Mouse (Mus musculus) hindbrain, embryonic 15.5 days (tissue): ENCODE results near the gene Itih5. TPM values are rescaled to one million over a fixed set of nuclear protein-coding genes. Genes with fewer than 3 reads are reported as not detected.

Experiments used
- ATAC-seq: fragments of 200-750 bp; cut with Nextera tagmentation; 2 replicates; pipeline ENCODE4 v1.8.0; 2017; ENCODE audit warnings: low read depth, moderate number of reproducible peaks, moderate TSS enrichment; ENCODE audit not compliant: low FRiP score
- H3K27ac ChIP-seq: fragments of 300-500 bp; sonication (generic); replicated peaks from 2 replicates; pipeline ENCODE4 v1.5.1; 2015; ENCODE audit warnings: mild to moderate bottlenecking, inconsistent platforms
- H3K27me3 ChIP-seq: fragments of 300-500 bp; sonication (generic); 2 replicates; pipeline ENCODE4 v1.6.1; 2015; ENCODE audit warnings: control low read depth, inconsistent platforms
- H3K36me3 ChIP-seq: fragments of 300-500 bp; sonication (generic); 2 replicates; pipeline ENCODE4 v1.6.1; 2015; ENCODE audit warnings: control low read depth, inconsistent platforms
- H3K4me1 ChIP-seq: fragments of 300-500 bp; sonication (generic); replicated peaks from 2 replicates; pipeline ENCODE4 v1.6.1; 2015; ENCODE audit warnings: control low read depth, inconsistent platforms
- H3K4me2 ChIP-seq: fragments of 300-500 bp; sonication (generic); 2 replicates; pipeline ENCODE4 v1.6.1; 2015; ENCODE audit warnings: moderate library complexity, mild to moderate bottlenecking, inconsistent platforms
- H3K4me3 ChIP-seq: fragments of 300-500 bp; sonication (generic); 2 replicates; pipeline ENCODE4 v1.5.1; 2015; ENCODE audit warnings: mild to moderate bottlenecking, inconsistent platforms
- H3K9ac ChIP-seq: fragments of 300-500 bp; sonication (generic); 2 replicates; pipeline ENCODE4 v1.6.1; 2015; ENCODE audit warnings: inconsistent platforms
- H3K9me3 ChIP-seq: fragments of 300-500 bp; sonication (generic); 2 replicates; pipeline ENCODE4 v1.6.1; 2016; ENCODE audit warnings: control low read depth, inconsistent platforms
- WGBS: fragments of 180-500 bp; shearing (Covaris S2); methylation state at CpG from one replicate; pipeline ENCODE4 v1.1.7; 2015; 5-methylcytosine and 5-hydroxymethylcytosine counted together
- polyA plus RNA-seq: library from polyadenylated mRNA; unstranded; fragments of >200 nt; fragmentation: Nextera tagmentation; extraction: Ambion mirVana; gene quantifications from 2 replicates; pipeline ENCODE4 v1.2.1, GENCODE M21; 2015

Itih5 gene
- polyA plus RNA-seq, 1 experiment from 2014 or later = 8.6 TPM

DNA sequence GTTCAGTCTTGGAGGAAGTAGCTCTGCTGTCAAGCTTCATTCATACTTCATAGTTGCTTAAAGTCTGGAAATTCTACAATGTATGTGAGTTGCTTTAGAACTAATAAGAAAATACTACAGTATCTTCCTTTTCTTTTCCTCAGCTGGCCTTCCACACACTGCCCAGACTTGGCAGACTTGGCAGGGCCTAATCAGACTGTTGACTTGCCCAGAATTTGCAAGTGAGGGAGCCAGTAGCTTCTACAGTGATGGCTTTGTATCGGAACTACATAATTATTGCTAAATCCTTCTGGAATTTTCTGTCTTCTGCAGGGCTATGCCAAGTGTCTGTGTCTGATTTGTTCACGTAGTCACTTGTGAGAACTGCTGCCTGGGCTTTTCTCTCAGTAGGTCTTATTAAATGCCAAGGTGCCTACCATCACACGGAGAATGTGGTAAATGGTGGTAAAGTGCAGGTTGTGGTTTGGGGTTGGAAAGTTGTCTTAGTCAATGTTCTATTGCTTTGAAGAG lies 120.2 kb downstream of the Itih5 start:
- 87% methylated on average over 3 of the region's 3 CpGs for WGBS
- Histone ChIP-seq H3K27ac (no peak overlapping the region), H3K4me2 (no peak overlapping the region), H3K9ac (no peak overlapping the region), H3K27me3 (no peaks in the 10 kb centered on the region), H3K9me3 (no peaks in the 10 kb centered on the region), H3K4me3 (no peak overlapping the region), H3K4me1 (peaks cover 9% of the 10 kb centered on the region), H3K36me3 (no peaks in the 10 kb centered on the region)
- no peak for ATAC-seq

DNA sequence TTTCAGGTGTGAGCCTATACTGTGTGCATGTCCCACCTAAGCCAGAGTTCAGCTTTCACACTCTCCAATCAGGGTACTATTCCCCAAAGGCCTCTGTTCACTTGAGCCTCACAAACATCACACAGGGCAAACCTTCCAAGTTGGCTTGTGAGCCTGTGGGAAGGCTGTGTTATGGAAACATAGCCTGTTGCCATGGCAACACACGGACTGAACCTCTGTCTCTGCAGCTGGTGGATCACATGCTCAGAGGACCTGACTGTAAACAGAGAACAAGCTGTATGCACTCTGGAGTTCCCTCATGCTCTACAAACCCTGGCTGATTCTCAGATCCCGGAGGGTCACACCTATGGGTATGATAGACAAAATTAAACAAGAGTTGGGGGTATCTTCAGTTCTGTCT lies 122.8 kb downstream of the Itih5 start:
- Histone ChIP-seq H3K27me3 (no peaks in the 10 kb centered on the region), H3K4me1 (peaks cover 9% of the 10 kb centered on the region), H3K9me3 (no peaks in the 10 kb centered on the region), H3K4me2 (no peak overlapping the region), H3K4me3 (no peak overlapping the region), H3K36me3 (no peaks in the 10 kb centered on the region), H3K9ac (no peak overlapping the region), H3K27ac (peak overlapping the region; percentile 53; the same call in 1 of the 2 replicates)
- WGBS = 37% methylated on average over 2 of the region's 2 CpGs
- peak; percentile 94 for ATAC-seq

DNA sequence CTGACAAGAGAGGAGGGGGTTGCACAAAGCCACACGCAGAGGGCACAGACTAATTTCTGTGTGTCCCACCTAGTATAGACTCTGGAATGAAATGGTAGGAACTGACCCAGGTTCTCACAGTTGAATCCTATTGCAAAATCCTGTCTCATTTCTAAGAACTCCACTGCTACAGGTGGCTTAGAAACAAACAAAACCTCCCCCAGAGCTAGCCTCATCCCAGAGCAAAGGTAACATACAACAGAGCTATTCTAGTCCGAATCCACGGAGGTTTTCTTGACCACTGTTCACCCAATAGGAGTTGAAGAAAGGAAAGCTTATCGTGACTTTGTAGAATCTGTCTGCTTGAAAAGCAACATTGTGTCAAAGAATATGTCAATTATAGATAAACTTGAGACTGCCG lies 130.3 kb downstream of the Itih5 start:
- Histone ChIP-seq H3K27me3 (peaks cover 15% of the 10 kb centered on the region), H3K27ac (no peak overlapping the region), H3K9me3 (no peaks in the 10 kb centered on the region), H3K4me3 (no peak overlapping the region), H3K4me1 (peaks cover 6% of the 10 kb centered on the region; the same call in 1 of the 2 replicates), H3K4me2 (no peak overlapping the region), H3K9ac (no peak overlapping the region), H3K36me3 (no peaks in the 10 kb centered on the region)
- no peak for ATAC-seq
- 44% methylated on average over 5 of the region's 5 CpGs for WGBS

DNA sequence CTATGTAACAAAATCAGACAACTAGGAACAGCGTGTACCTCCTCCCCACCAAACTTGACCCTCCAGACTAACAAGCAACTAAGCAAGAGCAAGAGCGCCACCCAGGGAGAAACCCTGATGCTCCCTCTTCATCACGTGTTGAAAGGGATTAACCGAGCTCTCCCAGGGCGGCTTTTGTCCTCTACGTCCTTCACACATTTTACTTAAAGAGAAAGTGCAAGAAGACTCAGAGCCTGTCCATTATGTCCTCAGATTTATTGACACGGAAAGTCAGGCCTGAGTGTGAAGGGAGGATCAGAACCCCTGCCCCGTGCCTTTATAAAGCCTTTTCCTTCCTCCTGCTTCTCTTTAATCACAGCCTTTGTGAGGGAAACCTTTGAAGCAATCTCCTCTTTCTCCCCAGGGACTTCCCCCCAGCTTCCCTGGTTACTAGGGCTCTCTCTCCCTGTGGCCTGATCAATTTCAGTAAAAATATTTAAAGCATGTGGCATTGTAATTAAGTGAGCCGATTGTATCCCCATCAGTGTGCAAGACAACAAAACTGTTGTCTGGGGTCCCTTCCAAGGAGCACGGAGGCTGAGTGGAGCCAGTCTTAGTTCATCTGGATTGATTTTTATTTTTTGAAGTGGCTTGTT lies 131.4 kb downstream of the Itih5 start:
- H3K4me1 ChIP-seq = peaks cover 6% of the 10 kb centered on the region; the same call in 1 of the 2 replicates
- no peak overlapping the region for H3K9ac ChIP-seq
- H3K36me3 ChIP-seq = no peaks in the 10 kb centered on the region
- H3K27ac ChIP-seq = no peak overlapping the region
- no peaks in the 10 kb centered on the region for H3K9me3 ChIP-seq
- ATAC-seq = no peak
- no peak overlapping the region for H3K4me3 ChIP-seq
- 6% methylated on average over 10 of the region's 10 CpGs for WGBS
- peaks cover 15% of the 10 kb centered on the region for H3K27me3 ChIP-seq
- no peak overlapping the region for H3K4me2 ChIP-seq

DNA sequence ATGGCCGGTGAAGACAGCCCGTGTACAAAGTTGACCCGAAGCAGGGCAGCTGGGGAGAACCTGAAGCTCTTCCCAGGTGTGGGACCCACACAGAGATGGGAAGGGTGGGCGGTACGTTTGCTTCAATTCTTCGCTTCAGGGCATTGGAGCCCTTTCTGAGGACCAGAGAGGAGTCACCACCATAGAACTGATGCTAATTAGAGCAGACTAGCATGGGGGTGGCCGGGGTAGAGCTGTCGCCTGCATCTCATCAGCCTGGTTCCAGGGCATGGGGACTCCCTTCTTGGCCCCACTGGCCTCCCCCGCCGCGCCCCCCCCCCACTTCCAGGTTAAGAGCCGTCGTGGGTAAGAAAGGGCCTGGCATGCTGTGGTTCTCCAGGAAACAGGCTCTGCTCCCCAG lies 132.6 kb downstream of the Itih5 start:
- Histone ChIP-seq H3K36me3 (no peaks in the 10 kb centered on the region), H3K27ac (no peak overlapping the region), H3K9me3 (no peaks in the 10 kb centered on the region), H3K4me3 (no peak overlapping the region), H3K4me2 (no peak overlapping the region), H3K4me1 (peaks cover 6% of the 10 kb centered on the region; the same call in 1 of the 2 replicates), H3K27me3 (peaks cover 15% of the 10 kb centered on the region), H3K9ac (no peak overlapping the region)
- no peak for ATAC-seq
- WGBS = 23% methylated on average over 11 of the region's 13 CpGs

DNA sequence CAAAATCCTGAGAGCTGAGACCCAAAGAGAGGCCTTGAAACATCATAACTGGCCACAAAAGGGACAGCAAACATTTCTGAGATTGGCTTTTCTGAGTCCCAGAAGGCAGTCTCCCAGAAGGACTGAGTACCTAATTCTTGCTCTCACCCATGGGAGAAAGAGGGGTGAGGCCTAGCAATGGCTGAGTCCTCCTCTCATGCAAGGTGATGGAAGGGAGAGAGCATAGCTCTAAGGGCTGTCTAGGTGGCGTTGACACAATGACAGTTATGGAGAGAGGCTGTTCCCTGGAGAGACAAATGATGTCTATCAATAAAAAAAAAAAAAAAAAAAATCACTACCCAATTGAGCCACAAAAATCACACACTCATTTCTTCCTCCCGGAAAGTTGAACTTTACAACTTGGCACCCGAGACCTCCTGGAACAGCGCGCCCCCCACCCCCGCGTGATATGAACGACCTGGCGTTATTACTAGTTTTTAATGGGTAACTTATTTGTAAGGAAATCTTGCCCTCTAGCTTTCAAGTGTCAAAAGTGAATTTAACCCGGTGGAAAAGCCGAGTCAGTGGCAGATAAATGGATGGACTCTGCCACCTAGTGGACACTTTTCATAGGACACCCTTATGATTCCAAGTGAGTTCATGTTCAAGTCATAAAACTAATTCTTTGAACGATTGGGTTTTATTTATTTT lies 134.9 kb downstream of the Itih5 start:
- Histone ChIP-seq H3K27ac (no peak overlapping the region), H3K4me2 (peak overlapping the region; percentile 36), H3K4me3 (no peak overlapping the region), H3K9me3 (no peaks in the 10 kb centered on the region), H3K27me3 (peaks cover 11% of the 10 kb centered on the region), H3K36me3 (no peaks in the 10 kb centered on the region), H3K9ac (no peak overlapping the region), H3K4me1 (peaks cover 6% of the 10 kb centered on the region; the same call in 1 of the 2 replicates)
- WGBS = 15% methylated on average over 12 of the region's 12 CpGs
- peak; percentile 65; the same call in 1 of the 2 replicates for ATAC-seq

DNA sequence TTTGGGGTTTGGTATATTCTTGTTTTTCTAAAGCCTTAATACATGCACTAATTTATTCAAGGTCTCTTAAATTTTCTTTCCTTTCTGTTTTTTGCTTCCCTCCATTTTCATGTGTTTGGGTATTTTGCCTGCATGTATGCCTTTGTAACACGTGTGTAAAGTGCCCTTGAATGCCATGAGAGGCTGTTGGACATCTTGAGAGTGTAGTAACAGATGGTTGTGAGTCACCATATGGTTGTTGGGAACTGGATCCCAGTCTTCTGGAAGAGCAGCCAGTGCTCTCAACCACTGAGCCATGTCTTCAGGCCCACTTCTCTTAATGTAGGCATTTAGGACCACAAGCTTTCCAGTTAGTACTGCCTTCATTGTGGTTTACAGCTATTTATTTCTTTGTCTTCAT lies 135.5 kb downstream of the Itih5 start:
- no peak for ATAC-seq
- 3% methylated on average over 1 of the region's 1 CpGs for WGBS
- no peaks in the 10 kb centered on the region for H3K36me3 ChIP-seq
- H3K9ac ChIP-seq = no peak overlapping the region
- no peak overlapping the region for H3K4me2 ChIP-seq
- H3K27ac ChIP-seq = no peak overlapping the region
- peaks cover 6% of the 10 kb centered on the region; the same call in 1 of the 2 replicates for H3K4me1 ChIP-seq
- H3K27me3 ChIP-seq = peaks cover 6% of the 10 kb centered on the region
- H3K9me3 ChIP-seq = no peaks in the 10 kb centered on the region
- no peak overlapping the region for H3K4me3 ChIP-seq

DNA sequence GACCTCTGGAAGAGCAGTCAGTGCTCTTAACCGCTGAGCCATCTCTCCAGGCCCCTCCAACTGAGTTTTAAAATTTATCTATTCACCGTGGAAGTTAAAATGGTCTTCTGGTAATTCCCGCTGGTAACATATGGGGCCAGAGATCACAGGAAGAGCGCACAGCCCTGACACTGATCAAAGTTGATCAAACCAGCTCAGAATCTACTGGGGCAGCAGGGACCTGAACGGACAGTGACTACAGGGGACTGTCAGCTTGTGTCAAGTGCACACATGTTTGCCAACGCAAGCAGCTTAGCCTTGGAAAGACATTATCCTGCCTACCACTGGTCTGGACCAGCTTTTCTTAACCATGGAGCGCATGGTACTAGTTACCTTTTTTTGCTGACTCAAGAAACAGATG lies 136.7 kb downstream of the Itih5 start:
- WGBS = 85% methylated on average over 7 of the region's 7 CpGs
- no peak overlapping the region for H3K4me3 ChIP-seq
- no peak overlapping the region for H3K9ac ChIP-seq
- H3K4me2 ChIP-seq = no peak overlapping the region
- no peaks in the 10 kb centered on the region for H3K9me3 ChIP-seq
- H3K27me3 ChIP-seq = peaks cover 6% of the 10 kb centered on the region
- no peak for ATAC-seq
- no peaks in the 10 kb centered on the region for H3K36me3 ChIP-seq
- no peak overlapping the region for H3K27ac ChIP-seq
- H3K4me1 ChIP-seq = no peaks in the 10 kb centered on the region

DNA sequence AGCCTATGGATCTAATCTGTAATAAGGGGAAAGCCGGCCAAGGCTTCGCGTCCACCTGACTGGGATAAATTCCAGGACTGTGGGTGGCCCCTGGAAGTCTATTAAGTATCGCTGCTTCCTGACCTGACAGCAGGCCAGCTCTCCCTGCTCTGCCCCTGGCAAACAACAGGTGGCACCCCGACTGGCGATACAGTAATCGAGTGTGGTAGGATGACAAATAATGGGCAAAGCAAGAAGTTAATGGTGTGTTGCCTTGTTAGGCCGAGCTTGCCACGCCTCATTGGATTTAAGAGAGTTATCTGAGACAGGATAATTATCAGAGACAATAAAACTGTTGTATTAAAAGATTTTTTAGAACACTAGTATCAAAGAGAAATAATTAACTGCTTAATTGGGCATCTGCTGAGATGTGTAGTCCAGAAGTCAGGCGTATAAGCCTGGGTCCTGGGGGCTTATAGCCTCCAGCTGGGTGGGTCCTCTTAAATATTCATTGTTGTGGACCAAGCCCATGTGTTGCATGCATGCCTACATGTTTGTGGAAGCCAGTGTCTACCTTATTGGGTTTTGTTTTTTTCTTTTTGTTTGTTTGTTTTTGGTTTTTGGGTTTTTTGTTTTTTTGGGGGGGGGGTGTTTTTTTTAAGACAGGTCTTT lies 140.3 kb downstream of the Itih5 start:
- no peaks in the 10 kb centered on the region for H3K36me3 ChIP-seq
- H3K9ac ChIP-seq = no peak overlapping the region
- 33% methylated on average over 10 of the region's 10 CpGs for WGBS
- H3K27me3 ChIP-seq = peaks cover 2% of the 10 kb centered on the region; the same call in 1 of the 2 replicates
- ATAC-seq = peak; percentile 55; the same call in 1 of the 2 replicates
- no peaks in the 10 kb centered on the region; the same call in 1 of the 2 replicates for H3K4me1 ChIP-seq
- H3K9me3 ChIP-seq = no peaks in the 10 kb centered on the region
- no peak overlapping the region for H3K4me2 ChIP-seq
- no peak overlapping the region for H3K27ac ChIP-seq
- H3K4me3 ChIP-seq = no peak overlapping the region

DNA sequence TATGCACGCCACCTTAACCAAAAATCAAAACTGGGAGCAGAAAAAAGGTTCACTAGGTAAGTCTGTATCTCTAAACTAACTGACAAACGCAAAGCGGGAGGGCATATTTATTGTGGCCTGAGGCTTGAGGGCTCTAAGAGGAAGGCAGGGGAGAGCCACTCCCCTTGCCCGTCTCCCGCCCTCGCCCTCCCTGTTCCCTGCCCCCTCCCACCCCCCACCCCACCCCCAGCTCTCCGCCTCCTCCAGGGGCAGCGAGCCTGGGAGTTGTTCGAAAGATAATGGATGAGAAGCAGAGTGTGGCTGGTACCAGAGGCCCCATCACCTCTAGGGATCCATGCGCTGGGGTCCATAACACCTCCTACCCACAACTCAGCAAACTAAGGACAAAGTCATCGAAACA lies 142.5 kb downstream of the Itih5 start:
- no peak overlapping the region for H3K4me2 ChIP-seq
- no peak for ATAC-seq

DNA sequence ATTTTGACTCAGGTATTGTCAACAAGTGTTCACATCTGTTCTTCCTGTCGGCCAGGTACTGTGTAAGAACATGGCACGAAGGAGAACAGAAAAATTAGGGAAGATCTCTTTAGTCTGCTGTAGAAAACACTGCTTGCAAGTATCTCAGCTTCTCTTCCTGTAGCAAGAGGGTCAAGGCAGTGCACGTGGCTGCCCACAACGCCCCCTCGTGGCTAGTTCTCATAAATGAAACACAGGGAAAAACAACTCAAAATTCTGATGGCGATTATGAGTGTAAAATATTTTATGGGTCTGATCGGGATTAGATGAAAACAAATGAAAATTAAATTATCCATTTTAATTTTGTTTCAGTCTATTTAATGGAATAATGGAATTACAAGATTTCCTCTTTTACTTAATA lies 146.9 kb downstream of the Itih5 start:
- no peak for ATAC-seq
- H3K36me3 ChIP-seq = no peaks in the 10 kb centered on the region
- peaks cover 4% of the 10 kb centered on the region for H3K4me1 ChIP-seq
- H3K4me2 ChIP-seq = no peak overlapping the region
- no peak overlapping the region for H3K4me3 ChIP-seq
- 48% methylated on average over 7 of the region's 7 CpGs for WGBS
- no peak overlapping the region for H3K9ac ChIP-seq
- 0 out of 2 replicates have a peak, but pooled peaks cover 2% of the 10 kb centered on the region for H3K27me3 ChIP-seq
- H3K27ac ChIP-seq = no peak overlapping the region
- no peaks in the 10 kb centered on the region for H3K9me3 ChIP-seq

More for the DNA sequence above, 142.5 kb downstream of the Itih5 start:
- Histone ChIP-seq H3K9ac (no peak overlapping the region), H3K4me3 (no peak overlapping the region), H3K9me3 (no peaks in the 10 kb centered on the region), H3K4me1 (peaks cover 3% of the 10 kb centered on the region), H3K27me3 (peaks cover 2% of the 10 kb centered on the region; the same call in 1 of the 2 replicates), H3K36me3 (no peaks in the 10 kb centered on the region), H3K27ac (no peak overlapping the region)
- WGBS = 13% methylated on average over 9 of the region's 11 CpGs

DNA sequence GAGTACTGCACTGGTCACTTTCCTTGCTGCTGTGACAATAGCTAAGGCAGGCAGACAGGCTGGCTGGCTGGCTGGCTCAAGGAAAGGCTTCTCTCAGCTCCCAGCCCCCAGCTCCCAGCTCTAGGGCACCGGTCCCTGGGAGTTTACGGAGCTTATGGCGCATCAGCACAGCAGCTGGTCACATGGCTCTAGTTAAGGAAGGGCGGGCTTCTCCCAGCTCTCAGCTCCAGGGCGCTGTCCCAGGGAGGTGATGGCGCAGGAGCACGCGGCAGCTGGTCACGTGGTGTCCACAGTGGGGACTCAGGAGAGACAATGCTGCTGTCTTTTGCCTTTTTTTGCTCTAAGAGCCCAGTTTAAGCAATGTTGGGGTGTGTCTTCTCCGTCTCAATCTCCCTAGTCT lies 147.4 kb downstream of the Itih5 start:
- Histone ChIP-seq H3K27ac (no peak overlapping the region), H3K4me2 (peak overlapping the region; percentile 58), H3K4me3 (peak overlapping the region; percentile 24), H3K9ac (no peak overlapping the region), H3K27me3 (0 out of 2 replicates have a peak, but pooled peaks cover 2% of the 10 kb centered on the region), H3K9me3 (no peaks in the 10 kb centered on the region), H3K36me3 (no peaks in the 10 kb centered on the region), H3K4me1 (peaks cover 4% of the 10 kb centered on the region)
- 21% methylated on average over 10 of the region's 10 CpGs for WGBS
- ATAC-seq = peak; percentile 71; the same call in 1 of the 2 replicates
